In genomic region chrX:152234125-152234524, GRCm38 (mm10) we compare ENCODE assay signal across 8 mouse cellular contexts. TPM values are rescaled to one million over a fixed set of nuclear protein-coding genes. Genes with fewer than 3 reads are reported as not detected.
A peak's percentile ranks its signal among the peaks of the same experiment; 100 is the strongest.
DNase-seq lines count a peak whose midpoint lies in the region; ATAC-seq and TF ChIP-seq lines count a peak whose summit lies in the region.

No protein-coding gene starts in this region.

- peaks cover 10% of the 10 kb centered on the region for H3K4me1 ChIP-seq in embryonic facial prominence, embryonic 14.5 days (ENCODE audit: control insufficient read depth, insufficient read depth, low read length)
- peaks cover 16% of the 10 kb centered on the region for H3K4me1 ChIP-seq in limb, embryonic 13.5 days
- H3K4me1 ChIP-seq in stomach, postnatal 0 days (replicated peaks; ENCODE audit: control insufficient read depth, insufficient read depth) = no peaks in the 10 kb centered on the region

- H3K4me3 ChIP-seq in embryonic facial prominence, embryonic 14.5 days (ENCODE audit: low read depth, low read length) = peak overlapping the region; percentile 93
- H3K4me3 ChIP-seq in limb, embryonic 13.5 days = peak overlapping the region; percentile 82
- H3K4me3 ChIP-seq in stomach, postnatal 0 days (ENCODE audit: low read depth, low read length) = peak overlapping the region; percentile 90

- ATAC-seq in embryonic facial prominence, embryonic 14.5 days (ENCODE audit: low read depth) = no peak
- no peak for ATAC-seq in limb, embryonic 13.5 days (ENCODE audit: low FRiP score, low read depth)
- ATAC-seq in stomach, postnatal 0 days (ENCODE audit: low FRiP score, low TSS enrichment) = peak; percentile 72; the same call in 1 of the 2 replicates
- no peak for ATAC-seq in megakaryocyte-erythroid progenitor cell, adult 5-6 weeks (replicated peaks; ENCODE audit: low FRiP score, low TSS enrichment, poor library complexity, severe bottlenecking)

- peak overlapping the region; percentile 91 for H3K9ac ChIP-seq in embryonic facial prominence, embryonic 14.5 days (ENCODE audit: low read depth, low read length)
- peak overlapping the region; percentile 95 for H3K9ac ChIP-seq in limb, embryonic 13.5 days
- peak overlapping the region; percentile 97 for H3K9ac ChIP-seq in stomach, postnatal 0 days (ENCODE audit: low read length)

- peak overlapping the region; percentile 78 for H3K4me2 ChIP-seq in embryonic facial prominence, embryonic 14.5 days (ENCODE audit: low read depth, low read length)
- H3K4me2 ChIP-seq in limb, embryonic 13.5 days (replicated peaks) = peak overlapping the region; percentile 85
- peak overlapping the region; percentile 65 for H3K4me2 ChIP-seq in stomach, postnatal 0 days (replicated peaks; ENCODE audit: low read depth)

- 15% methylated on average over 3 of the region's 3 CpGs for WGBS in embryonic facial prominence, embryonic 14.5 days
- whole genome bisulfite sequencing in limb, embryonic 13.5 days = 17% methylated on average over 3 of the region's 3 CpGs
- WGBS in stomach, postnatal 0 days = 8% methylated on average over 3 of the region's 3 CpGs

- H3K9me3 ChIP-seq in embryonic facial prominence, embryonic 14.5 days (ENCODE audit: control insufficient read depth, low read length) = no peaks in the 10 kb centered on the region
- no peaks in the 10 kb centered on the region for H3K9me3 ChIP-seq in limb, embryonic 13.5 days
- no peaks in the 10 kb centered on the region for H3K9me3 ChIP-seq in stomach, postnatal 0 days (ENCODE audit: control insufficient read depth, low read length)

- no peak overlapping the region for H3K27ac ChIP-seq in embryonic facial prominence, embryonic 14.5 days (replicated peaks; ENCODE audit: low read depth, low read length)
- H3K27ac ChIP-seq in limb, embryonic 13.5 days = no peak overlapping the region
- H3K27ac ChIP-seq in stomach, postnatal 0 days (replicated peaks) = peak overlapping the region; percentile 84; the same call in 1 of the 2 replicates

- peaks cover 22% of the 10 kb centered on the region for H3K36me3 ChIP-seq in embryonic facial prominence, embryonic 14.5 days (ENCODE audit: control insufficient read depth, insufficient read depth, low read length)
- peaks cover 17% of the 10 kb centered on the region for H3K36me3 ChIP-seq in limb, embryonic 13.5 days
- H3K36me3 ChIP-seq in stomach, postnatal 0 days (ENCODE audit: control insufficient read depth, insufficient read depth, low read length) = no peaks in the 10 kb centered on the region

- peak; percentile 16; the same call in 1 of the 2 replicates for TF ChIP-seq CTCF in stomach, postnatal 0 days (IDR thresholded peaks at IDR 0.05; ENCODE audit: low read depth)

- no peaks in the 10 kb centered on the region for H3K27me3 ChIP-seq in embryonic facial prominence, embryonic 14.5 days (replicated peaks; ENCODE audit: control insufficient read depth, insufficient read depth, low read length)
- no peaks in the 10 kb centered on the region for H3K27me3 ChIP-seq in limb, embryonic 13.5 days
- H3K27me3 ChIP-seq in stomach, postnatal 0 days (ENCODE audit: control insufficient read depth, insufficient read depth, low read length) = no peaks in the 10 kb centered on the region

- no peak for TF ChIP-seq EP300 in stomach, postnatal 0 days (optimal IDR thresholded peaks at IDR 0.05)

- peak; percentile 29 for DNase-seq in cerebellum, adult 9-10 months
- DNase-seq in cerebellum, postnatal 36 days = no peak
- DNase-seq in 3T3-L1 (ENCODE audit: low read depth, low spot score) = peak; percentile 66
- DNase-seq in embryonic facial prominence, embryonic 14.5 days (ENCODE audit: low spot score) = no peak
- peak; percentile 26 for DNase-seq in stomach, postnatal 0 days (ENCODE audit: low spot score)
- DNase-seq in cerebellum, postnatal 10 days = no peak

RNA-seq across cellular contexts. Expression of gene Kdm5c, which starts 1.3 kb away (rescaled TPM):
- polyA plus RNA-seq in embryonic facial prominence, embryonic 14.5 days (2014; fragmentation: Nextera tagmentation; extraction: Ambion mirVana) = 24.9 and 25.5 TPM in 2 replicates
- 38.2 and 48.4 TPM in 2 replicates for polyA plus RNA-seq in limb, embryonic 13.5 days (2015; fragmentation: Nextera tagmentation; extraction: Ambion mirVana)
- polyA plus RNA-seq in stomach, postnatal 0 days (2015; fragmentation: Nextera tagmentation; extraction: Ambion mirVana) = 13.8 and 15.4 TPM in 2 replicates
- 38.5 and 58.0 TPM in 2 replicates for total RNA-seq in megakaryocyte-erythroid progenitor cell, adult 5-6 weeks (2014; fragmentation: Nextera tagmentation)
- total RNA-seq in megakaryocyte-erythroid progenitor cell, adult 5-6 weeks (2017) = 45.7 and 48.0 TPM in 2 replicates

Comparison
In these comparisons a context has a peak if more than half of its experiments do, and no peak if none do; other contexts are left out.
1. DNase-seq: peak in cerebellum, adult 9-10 months (single experiment), 3T3-L1 (single experiment) and stomach, postnatal 0 days (single experiment); none in cerebellum, postnatal 36 days (0 of 2), embryonic facial prominence, embryonic 14.5 days (single experiment) and cerebellum, postnatal 10 days (0 of 2).
2. Peak in every context shown above with its lines, with median percentiles within 50 percentile points of each other: H3K4me2 ChIP-seq, H3K4me3 ChIP-seq and H3K9ac ChIP-seq.